Mouse (Mus musculus): ENCODE results near the gene Gm49366.
"Not testable (repeated sequence)": the region's sequence is repeated elsewhere in the genome, so short reads cannot be mapped to it uniquely, and the experiment has no call there.

DNA sequence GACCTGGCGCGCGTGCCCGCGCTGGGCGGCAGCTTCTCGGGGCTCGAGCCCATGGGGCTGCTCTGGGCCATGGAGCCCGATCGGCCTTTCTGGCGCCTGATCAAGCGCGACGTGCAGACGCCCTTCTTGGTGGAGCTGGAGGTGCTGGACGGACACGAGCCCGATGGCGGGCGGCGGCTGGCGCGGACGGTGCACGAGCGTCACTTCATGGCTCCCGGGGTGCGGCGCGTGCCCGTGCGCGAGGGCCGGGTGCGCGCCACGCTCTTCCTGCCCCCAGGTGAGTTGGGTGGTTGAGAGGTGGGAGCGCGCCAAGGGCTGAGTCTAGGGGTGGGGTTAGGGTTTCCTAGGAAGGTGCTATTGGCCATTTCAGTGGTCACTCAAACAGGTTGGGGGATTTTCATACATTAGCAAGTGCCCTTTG, at the start of gene Gm49366:
- TF ChIP-seq ZC3H11A (IDR thresholded peaks at IDR 0.05; ENCODE audit: borderline replicate concordance, low read depth, low read length); MAFK (IDR thresholded peaks at IDR 0.05; ENCODE audit: insufficient read depth, low read depth, low read length); HCFC1 (IDR thresholded peaks at IDR 0.05; ENCODE audit: borderline replicate concordance, insufficient read depth, low read length); CHD2 (IDR thresholded peaks at IDR 0.05; ENCODE audit: low read depth, low read length): not testable (repeated sequence)

Data from ES-E14 (cell line).